Mouse (Mus musculus) splenic B cell, adult 2 months (primary cell): ENCODE data around the gene Gm20388.
"Not testable (repeated sequence)": the region's sequence is repeated elsewhere in the genome, so short reads cannot be mapped to it uniquely, and the experiment has no call there.

ENCODE experiments used
- DNase-seq: peaks from one replicate; pipeline ENCODE4 v3.0.0-alpha.2; 2011; ENCODE audit warnings: low read depth, low spot score
- H3K27me3 ChIP-seq: 2 replicates; pipeline ENCODE4 v1.6.1; 2012; ENCODE audit warnings: mild to moderate bottlenecking, low read length, moderate library complexity, mixed read lengths; ENCODE audit not compliant: control insufficient read depth, poor library complexity, insufficient read depth, severe bottlenecking
- H3K36me3 ChIP-seq: 2 replicates; pipeline ENCODE4 v1.6.1; 2012; ENCODE audit warnings: mild to moderate bottlenecking, low read length, moderate library complexity, mixed read lengths; ENCODE audit not compliant: control insufficient read depth, poor library complexity, insufficient read depth, severe bottlenecking

Gm20388 gene

GRCm38 (mm10) chr8:120348922-120349321 is 438.3 kb downstream of the Gm20388 start:
- H3K36me3 ChIP-seq: no peaks in the 10 kb centered on the region
- H3K27me3 ChIP-seq: no peaks in the 10 kb centered on the region
- DNase-seq: peak; percentile 42

DNA sequence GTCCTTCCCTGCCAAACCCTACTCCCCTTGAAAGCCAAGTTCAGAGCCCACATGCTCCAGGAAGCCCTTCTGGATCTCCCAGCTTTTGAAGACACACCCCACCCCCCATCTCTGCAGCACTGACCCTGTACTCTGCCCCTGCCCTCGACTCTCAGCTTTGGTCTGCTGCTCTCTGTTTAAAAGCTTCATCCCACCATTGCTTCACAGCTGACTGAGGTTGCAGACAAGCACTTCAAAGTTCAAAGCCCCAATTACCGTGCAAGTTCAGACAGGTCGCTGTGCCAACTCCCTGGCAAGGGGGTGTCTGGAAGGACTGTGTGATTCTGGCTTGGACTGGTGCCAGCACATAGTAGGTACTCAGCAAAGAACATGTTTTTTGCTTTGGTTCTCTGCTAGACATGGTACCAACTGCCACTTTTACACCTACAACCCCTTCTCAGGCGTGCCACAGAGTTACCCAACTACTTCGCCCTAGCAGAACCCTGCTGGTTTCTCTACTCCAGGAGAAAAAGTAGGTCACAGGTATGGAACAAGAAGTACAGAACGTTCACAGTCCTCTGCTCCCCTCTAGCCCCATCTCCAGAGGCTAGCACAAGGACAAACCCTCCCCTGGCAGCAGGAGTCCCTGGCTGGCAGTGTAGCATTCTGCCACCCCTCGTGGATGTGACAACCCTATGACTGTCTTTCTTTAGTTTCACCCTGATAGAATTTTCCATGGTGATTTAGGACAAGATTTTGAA is 440.9 kb downstream of the Gm20388 start:
- DNase-seq: no peak
- Histone ChIP-seq H3K36me3 (no peaks in the 10 kb centered on the region), H3K27me3 (no peaks in the 10 kb centered on the region)

GRCm38 (mm10) chr8:120352096-120352495 is 441.5 kb downstream of the Gm20388 start:
- Histone ChIP-seq H3K36me3 (no peaks in the 10 kb centered on the region), H3K27me3 (no peaks in the 10 kb centered on the region)
- no peak for DNase-seq

DNA sequence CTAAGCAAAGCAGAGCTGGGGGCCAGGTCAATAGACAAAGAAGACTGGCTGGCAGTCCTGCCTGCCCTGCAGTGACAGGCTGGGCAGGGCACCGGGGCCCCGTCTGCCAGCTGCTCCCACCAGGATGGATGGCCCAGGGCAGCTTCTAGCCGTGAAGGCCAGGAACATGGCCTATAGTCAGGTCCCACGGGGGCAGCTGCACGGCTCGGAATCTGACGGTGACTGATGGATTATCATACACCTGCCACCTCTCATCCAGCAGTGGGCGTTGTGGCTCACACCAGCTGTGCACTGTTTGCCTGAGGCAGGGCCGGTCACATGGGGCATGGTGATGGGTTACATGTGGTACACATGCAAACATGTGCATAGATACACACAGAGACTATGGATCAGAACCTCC is 445.4 kb downstream of the Gm20388 start:
- H3K36me3 ChIP-seq: no peaks in the 10 kb centered on the region
- DNase-seq: no peak

DNA sequence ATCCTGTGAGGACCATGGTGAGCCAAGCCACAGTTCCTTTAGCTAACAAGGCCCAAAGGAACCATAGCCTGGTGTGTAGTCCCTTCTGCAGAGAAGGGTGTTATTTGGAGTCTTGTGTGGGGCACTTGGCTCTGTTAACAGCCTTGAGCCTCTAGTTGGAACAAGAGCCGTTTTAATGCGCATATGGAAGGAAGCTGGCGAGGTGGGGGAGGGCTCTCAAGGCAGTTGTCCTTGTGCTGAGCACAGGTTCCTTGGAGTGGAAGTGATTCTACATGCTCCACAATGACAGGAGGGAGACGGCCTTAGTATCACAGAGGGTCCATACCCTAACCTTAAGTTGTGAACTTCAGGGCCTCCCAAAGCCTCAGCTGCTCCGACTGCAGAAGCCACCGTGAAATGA is 446.9 kb downstream of the Gm20388 start:
- DNase-seq: no peak

More for the DNA sequence above, 445.4 kb downstream of the Gm20388 start:
- H3K27me3 ChIP-seq: no peaks in the 10 kb centered on the region

GRCm38 (mm10) chr8:120361301-120361700 is 450.7 kb downstream of the Gm20388 start:
- DNase-seq: no peak
- no peaks in the 10 kb centered on the region for H3K36me3 ChIP-seq

More for the DNA sequence above, 446.9 kb downstream of the Gm20388 start:
- Histone ChIP-seq H3K27me3 (no peaks in the 10 kb centered on the region), H3K36me3 (no peaks in the 10 kb centered on the region)

DNA sequence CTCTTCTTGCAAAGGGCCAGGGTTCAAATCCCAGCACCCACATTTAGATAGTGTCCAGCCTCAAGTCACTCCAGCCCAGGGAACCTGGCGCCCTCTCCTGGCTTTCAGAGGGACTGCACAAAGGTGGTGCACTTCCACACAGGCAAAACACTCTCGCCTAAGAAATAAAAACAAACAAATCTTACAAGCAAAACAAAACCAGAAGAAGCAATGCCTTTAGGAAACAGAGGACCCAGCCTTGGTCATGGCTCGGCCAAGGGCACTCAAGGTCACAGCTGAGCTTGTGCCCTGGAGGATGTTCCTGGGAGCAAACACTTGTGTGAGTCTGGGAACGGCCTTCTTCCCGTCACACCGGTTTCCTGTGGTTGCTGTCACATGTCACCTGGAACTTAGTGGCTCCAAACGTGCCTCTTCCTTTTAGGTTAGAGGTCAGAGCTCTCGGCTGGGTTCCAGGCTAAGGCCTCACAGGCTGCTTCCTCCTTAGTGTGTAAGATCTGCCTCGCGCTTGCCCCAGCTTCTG is 453.0 kb downstream of the Gm20388 start:
- Histone ChIP-seq H3K36me3 (no peaks in the 10 kb centered on the region), H3K27me3 (no peaks in the 10 kb centered on the region)
- DNase-seq: peak; percentile 60

More at GRCm38 (mm10) chr8:120361301-120361700, 450.7 kb downstream of the Gm20388 start:
- H3K27me3 ChIP-seq: no peaks in the 10 kb centered on the region

GRCm38 (mm10) chr8:120364093-120364725 is 453.6 kb downstream of the Gm20388 start:
- DNase-seq: peak; percentile 67
- Histone ChIP-seq H3K36me3 (no peaks in the 10 kb centered on the region), H3K27me3 (no peaks in the 10 kb centered on the region)

DNA sequence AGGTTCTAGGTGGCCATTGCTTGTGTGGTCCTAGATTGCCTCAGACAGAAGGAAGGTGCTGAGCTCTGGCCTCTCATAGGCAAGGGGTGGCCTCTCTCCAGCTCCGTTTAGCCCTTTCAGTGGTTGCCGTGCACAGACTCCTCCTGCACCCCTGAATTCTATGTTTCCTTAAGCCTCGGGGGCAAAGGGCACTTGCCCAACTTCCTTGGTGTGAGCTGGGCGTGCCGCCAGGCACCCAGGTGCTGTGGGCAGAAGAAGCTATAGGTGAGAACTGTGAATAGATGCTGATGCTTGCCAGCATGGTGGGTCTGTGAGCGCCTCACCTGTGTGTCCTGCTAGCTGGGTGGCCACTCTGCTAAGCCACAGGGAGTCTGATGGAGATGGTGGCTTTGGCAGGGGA is 456.2 kb downstream of the Gm20388 start:
- DNase-seq: no peak
- no peaks in the 10 kb centered on the region for H3K27me3 ChIP-seq

GRCm38 (mm10) chr8:120368191-120368590 is 457.6 kb downstream of the Gm20388 start:
- not testable (repeated sequence) for H3K36me3 ChIP-seq, DNase-seq, H3K27me3 ChIP-seq

More for the DNA sequence above, 456.2 kb downstream of the Gm20388 start:
- H3K36me3 ChIP-seq: no peaks in the 10 kb centered on the region

DNA sequence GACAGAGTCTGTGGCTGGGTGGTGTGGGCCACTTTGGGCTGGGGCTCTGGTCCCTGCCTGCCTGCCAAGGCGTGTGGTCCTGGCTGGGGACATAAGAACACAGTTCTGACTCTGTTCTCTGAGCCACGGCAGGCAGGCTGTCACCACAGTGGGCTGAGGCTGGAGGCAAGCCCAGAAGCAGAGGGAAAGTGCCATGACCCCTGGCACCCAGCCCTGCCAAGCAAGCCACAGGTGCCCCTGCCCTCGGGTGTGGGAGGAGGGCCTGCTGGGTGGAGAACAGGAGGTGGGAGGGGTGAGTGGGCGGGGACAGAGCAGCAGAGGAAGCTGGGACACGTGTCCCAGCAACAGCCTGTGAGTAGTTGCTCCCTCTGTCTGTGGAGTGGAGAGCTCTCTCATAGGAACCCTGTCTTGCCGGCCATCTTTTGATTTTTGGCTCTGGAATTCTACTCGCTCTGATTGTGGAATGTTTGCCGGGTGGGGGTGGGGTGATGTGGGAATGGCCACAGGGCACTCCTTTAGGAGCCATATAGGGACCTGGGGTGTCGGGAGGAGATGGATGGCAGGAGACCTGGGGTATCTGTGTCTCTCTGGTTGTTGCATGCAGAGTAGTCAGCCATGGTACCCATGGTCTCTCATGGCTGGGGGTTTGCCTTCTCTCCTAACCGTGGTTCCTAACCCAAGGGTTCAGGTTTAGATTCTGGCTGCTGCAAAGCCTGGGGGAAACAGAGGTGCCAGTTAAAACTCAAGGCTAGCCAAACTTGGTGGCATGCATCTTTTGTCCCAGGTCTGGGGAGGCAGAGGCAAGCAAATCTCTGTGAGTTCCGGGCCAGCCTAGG is 458.4 kb downstream of the Gm20388 start:
- Histone ChIP-seq H3K36me3 (no peaks in the 10 kb centered on the region), H3K27me3 (no peaks in the 10 kb centered on the region)
- peak; percentile 84 for DNase-seq

DNA sequence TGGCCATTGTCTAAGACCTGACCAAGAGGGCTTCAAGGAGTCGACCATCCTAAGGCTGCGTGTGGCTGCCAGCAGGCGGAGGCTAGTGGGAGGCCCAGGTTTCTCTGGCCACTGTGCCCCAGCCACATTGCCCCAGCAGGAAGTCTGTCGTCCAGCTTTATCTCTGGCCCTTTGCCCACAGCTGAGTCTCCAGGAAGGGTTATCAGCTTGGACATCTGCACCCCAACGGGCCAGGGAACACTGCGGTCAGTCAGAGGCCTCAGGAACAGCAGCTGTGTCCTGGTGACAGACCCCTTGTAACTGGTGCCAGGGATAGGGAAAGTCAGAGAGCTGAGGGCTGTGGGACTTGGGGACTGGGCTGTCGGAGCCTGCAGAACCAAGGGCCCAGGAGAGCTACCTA is 459.3 kb downstream of the Gm20388 start:
- H3K27me3 ChIP-seq: no peaks in the 10 kb centered on the region
- no peak for DNase-seq
- H3K36me3 ChIP-seq: no peaks in the 10 kb centered on the region

GRCm38 (mm10) chr8:120370461-120370860 is 459.8 kb downstream of the Gm20388 start:
- Histone ChIP-seq H3K27me3 (no peaks in the 10 kb centered on the region), H3K36me3 (no peaks in the 10 kb centered on the region)
- no peak for DNase-seq

GRCm38 (mm10) chr8:120371146-120371545 is 460.5 kb downstream of the Gm20388 start:
- H3K36me3 ChIP-seq: no peaks in the 10 kb centered on the region
- DNase-seq: no peak
- H3K27me3 ChIP-seq: no peaks in the 10 kb centered on the region
